Comparison of ENCODE assay signal across 11 mouse cellular contexts in genomic region chr2:154223917-154224273, GRCm38 (mm10). TPM values are rescaled to one million over a fixed set of nuclear protein-coding genes. Genes with fewer than 3 reads are reported as not detected.
DNase-seq lines count a peak whose midpoint lies in the region; ATAC-seq lines count a peak whose summit lies in the region.
"Had no signal": no experiment of that assay in that cellular context is flagged by ENCODE, and none has a peak within 500 bp of the region (broad histone marks: within the 10 kb centered on the region; RNA-seq: fewer than 3 reads in every experiment).

No protein-coding gene starts in this region.

- no peak overlapping the region for H3K4me3 ChIP-seq in heart, embryonic 15.5 days
- H3K4me3 ChIP-seq in forebrain, embryonic 15.5 days, result no peak overlapping the region
- H3K4me3 ChIP-seq in midbrain, embryonic 15.5 days, result no peak overlapping the region
- H3K4me3 ChIP-seq: gastrocnemius, adult 2 months had no signal

- 0 out of 2 replicates have a peak overlapping the region, but pooled peaks have one; percentile 12 for H3K27ac ChIP-seq in heart, embryonic 15.5 days
- H3K27ac ChIP-seq in forebrain, embryonic 15.5 days (replicated peaks), result no peak overlapping the region
- H3K27ac ChIP-seq in midbrain, embryonic 15.5 days, result no peak overlapping the region
- H3K27ac ChIP-seq: gastrocnemius, adult 2 months had no signal

- H3K4me1 ChIP-seq in heart, embryonic 15.5 days (replicated peaks), result peaks cover 32% of the 10 kb centered on the region
- peaks cover 16% of the 10 kb centered on the region for H3K4me1 ChIP-seq in forebrain, embryonic 15.5 days
- H3K4me1 ChIP-seq in midbrain, embryonic 15.5 days, result peaks cover 10% of the 10 kb centered on the region

- peak overlapping the region; percentile 30; the same call in 1 of the 2 replicates for H3K4me2 ChIP-seq in heart, embryonic 15.5 days
- peak overlapping the region; percentile 9; the same call in 1 of the 2 replicates for H3K4me2 ChIP-seq in forebrain, embryonic 15.5 days (replicated peaks)
- H3K4me2 ChIP-seq in midbrain, embryonic 15.5 days, result peak overlapping the region; percentile 26; the same call in 1 of the 2 replicates

- ATAC-seq in heart, embryonic 15.5 days (replicated peaks; ENCODE audit: insufficient number of reproducible peaks, insufficient read depth, low FRiP score, low read depth), result no peak
- peak; percentile 55; the same call in 1 of the 2 replicates for ATAC-seq in forebrain, embryonic 15.5 days (replicated peaks)
- ATAC-seq in midbrain, embryonic 15.5 days (replicated peaks), result peak; percentile 48; the same call in 1 of the 2 replicates

- no peaks in the 10 kb centered on the region for H3K9me3 ChIP-seq in heart, embryonic 15.5 days (replicated peaks)
- H3K9me3 ChIP-seq in forebrain, embryonic 15.5 days, result no peaks in the 10 kb centered on the region
- no peaks in the 10 kb centered on the region for H3K9me3 ChIP-seq in midbrain, embryonic 15.5 days

- no peaks in the 10 kb centered on the region for H3K36me3 ChIP-seq in heart, embryonic 15.5 days
- H3K36me3 ChIP-seq in forebrain, embryonic 15.5 days, result no peaks in the 10 kb centered on the region
- no peaks in the 10 kb centered on the region for H3K36me3 ChIP-seq in midbrain, embryonic 15.5 days (replicated peaks)

- no peaks in the 10 kb centered on the region for H3K27me3 ChIP-seq in heart, embryonic 15.5 days
- no peaks in the 10 kb centered on the region for H3K27me3 ChIP-seq in forebrain, embryonic 15.5 days
- H3K27me3 ChIP-seq in midbrain, embryonic 15.5 days (replicated peaks), result no peaks in the 10 kb centered on the region

- 16% methylated on average over 2 of the region's 2 CpGs for WGBS in heart, embryonic 15.5 days
- 12% methylated on average over 2 of the region's 2 CpGs for WGBS in forebrain, embryonic 15.5 days
- 10% methylated on average over 2 of the region's 2 CpGs for WGBS in midbrain, embryonic 15.5 days

- no peak for DNase-seq in heart, adult 11 months
- peak; percentile 69 for DNase-seq in ZHBTc4 (ENCODE audit: low read depth, low spot score)
- DNase-seq in cerebellum, adult 9-11 months, result no peak
- DNase-seq in gastrocnemius, adult 8-10 months (ENCODE audit: low spot score in 2 of 2), result no peak
- no peak for DNase-seq in yolk sac, embryonic 10.5 days (ENCODE audit: low spot score)
- DNase-seq: gastrocnemius, adult 2 months had no signal

- H3K9ac ChIP-seq in heart, embryonic 15.5 days, result no peak overlapping the region
- H3K9ac ChIP-seq in forebrain, embryonic 15.5 days (replicated peaks), result no peak overlapping the region
- no peak overlapping the region for H3K9ac ChIP-seq in midbrain, embryonic 15.5 days

RNA-seq across cellular contexts. Expression of gene Bpifb5, which starts 0.4 kb away (rescaled TPM):
- polyA plus RNA-seq in heart, embryonic 15.5 days (2015; fragmentation: Nextera tagmentation; extraction: Ambion mirVana), result 0.16 and 0.49 TPM in 2 replicates
- polyA plus RNA-seq in forebrain, embryonic 15.5 days (2015; fragmentation: Nextera tagmentation; extraction: Ambion mirVana), result 0.43 TPM in 1 of 2 replicates, not detected in the other
- 0.13 and 0.41 TPM in 2 replicates for polyA plus RNA-seq in midbrain, embryonic 15.5 days (2015; fragmentation: Nextera tagmentation; extraction: Ambion mirVana)
- total RNA-seq in gastrocnemius, adult 8-10 months (2022), result not detected
- total RNA-seq: gastrocnemius, adult 2 months; liver, adult 2 months; neutrophil, adult 5-6 weeks had no signal
- polyA plus RNA-seq: liver, adult 2 months had no signal

RNA-seq across cellular contexts. Expression of gene Bpifb1, which starts 33.3 kb away (rescaled TPM):
- polyA plus RNA-seq in heart, embryonic 15.5 days (2015; fragmentation: Nextera tagmentation; extraction: Ambion mirVana), result 0.22 and 0.31 TPM in 2 replicates
- polyA plus RNA-seq in forebrain, embryonic 15.5 days (2015; fragmentation: Nextera tagmentation; extraction: Ambion mirVana), result 0.31 and 0.33 TPM in 2 replicates
- 0.50 and 0.66 TPM in 2 replicates for polyA plus RNA-seq in midbrain, embryonic 15.5 days (2015; fragmentation: Nextera tagmentation; extraction: Ambion mirVana)
- total RNA-seq in gastrocnemius, adult 8-10 months (2022), result not detected
- total RNA-seq: gastrocnemius, adult 2 months; liver, adult 2 months; neutrophil, adult 5-6 weeks had no signal
- polyA plus RNA-seq: liver, adult 2 months had no signal

RNA-seq across cellular contexts. Expression of gene Bpifb9a, which starts 33.8 kb away (rescaled TPM):
- not detected in 2 replicates for polyA plus RNA-seq in heart, embryonic 15.5 days (2015; fragmentation: Nextera tagmentation; extraction: Ambion mirVana)
- polyA plus RNA-seq in forebrain, embryonic 15.5 days (2015; fragmentation: Nextera tagmentation; extraction: Ambion mirVana), result not detected in 2 replicates
- not detected in 2 replicates for polyA plus RNA-seq in midbrain, embryonic 15.5 days (2015; fragmentation: Nextera tagmentation; extraction: Ambion mirVana)
- total RNA-seq in gastrocnemius, adult 8-10 months (2022), result 1 to 10 TPM in 1 of 4 experiments, not detected in 3; 1.1 TPM
- total RNA-seq: gastrocnemius, adult 2 months; liver, adult 2 months; neutrophil, adult 5-6 weeks had no signal
- polyA plus RNA-seq: liver, adult 2 months had no signal
